Mouse (Mus musculus) embryonic fibroblast, embryonic 13.5 days (primary cell): Measurements from ENCODE around the gene Rcn2.

Experiments
- CTCF ChIP-seq: IDR thresholded peaks from 2 replicates; pipeline ENCODE4 v1.5.1; 2011; ENCODE audit warnings: mild to moderate bottlenecking, control low read depth, low read length, moderate library complexity, borderline replicate concordance; ENCODE audit not compliant: insufficient read depth
- POLR2A ChIP-seq: IDR thresholded peaks from 2 replicates; pipeline ENCODE4 v1.6.1; 2011; ENCODE audit warnings: low read depth, mild to moderate bottlenecking, control low read depth, low read length, moderate library complexity

DNA sequence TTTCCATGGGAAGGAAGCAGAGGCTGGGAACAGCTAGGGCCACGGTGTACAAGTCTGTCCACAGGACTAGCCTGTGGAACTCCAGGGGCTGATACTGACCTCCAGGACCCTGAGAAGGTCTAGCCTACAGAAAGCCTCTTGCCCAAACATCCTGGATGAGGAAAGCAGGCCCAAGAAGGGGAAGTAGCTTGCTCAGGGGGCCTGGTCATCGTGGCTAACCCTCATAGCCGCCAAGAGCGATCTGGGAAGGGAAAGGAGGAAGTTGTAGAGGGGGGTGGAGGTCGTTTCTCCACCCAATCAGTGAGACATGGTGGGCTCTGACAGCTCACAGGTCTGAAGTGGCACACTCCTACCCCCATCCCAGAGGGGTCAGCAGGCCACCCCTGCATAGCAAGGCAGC, 66.5 kb downstream of the Rcn2 start:
- no peak for TF ChIP-seq POLR2A
- no peak for TF ChIP-seq CTCF
